Mouse (Mus musculus) ES-Bruce4 (cell line): ENCODE data around the gene Polg. TPM values are rescaled to one million over a fixed set of nuclear protein-coding genes. Genes with fewer than 3 reads are reported as not detected.

Experiments used
- H3K27ac ChIP-seq: 2 replicates; pipeline ENCODE4 v1.5.1; 2012; ENCODE audit warnings: low read length, inconsistent platforms; ENCODE audit not compliant: insufficient read depth
- H3K27me3 ChIP-seq: 2 replicates; pipeline ENCODE4 v1.6.1; 2012; ENCODE audit warnings: mild to moderate bottlenecking, low read length, inconsistent platforms; ENCODE audit not compliant: control insufficient read depth, poor library complexity, insufficient read depth, severe bottlenecking
- H3K36me3 ChIP-seq: 2 replicates; pipeline ENCODE4 v1.6.1; 2012; ENCODE audit warnings: inconsistent platforms, mild to moderate bottlenecking, low read length, moderate library complexity; ENCODE audit not compliant: control insufficient read depth, poor library complexity, insufficient read depth, severe bottlenecking
- H3K4me1 ChIP-seq: one replicate; pipeline ENCODE4 v1.8.1; 2011; ENCODE audit warnings: low read length; ENCODE audit not compliant: control insufficient read depth, insufficient read depth
- H3K4me3 ChIP-seq: 2 replicates; pipeline ENCODE4 v1.5.1; 2011; ENCODE audit warnings: low read depth, mild to moderate bottlenecking, low read length
- H3K9ac ChIP-seq: 2 replicates; pipeline ENCODE4 v1.6.1; 2012; ENCODE audit warnings: low read depth, mild to moderate bottlenecking, inconsistent platforms; ENCODE audit not compliant: poor library complexity, severe bottlenecking
- H3K9me3 ChIP-seq: replicated peaks from 2 replicates; pipeline ENCODE4 v1.6.1; 2012; ENCODE audit warnings: mild to moderate bottlenecking, low read length, inconsistent platforms; ENCODE audit not compliant: control insufficient read depth, poor library complexity, insufficient read depth, severe bottlenecking
- CTCF ChIP-seq: IDR thresholded peaks from one replicate; pipeline ENCODE4 v1.8.1; 2011; ENCODE audit warnings: low read depth, low read length
- EP300 ChIP-seq: IDR thresholded peaks from 2 replicates; pipeline ENCODE4 v1.6.1; 2011; ENCODE audit warnings: low read depth, low read length; ENCODE audit not compliant: insufficient read depth
- POLR2A ChIP-seq: IDR thresholded peaks from one replicate; pipeline ENCODE4 v1.8.1; 2011; ENCODE audit warnings: low read length; ENCODE audit not compliant: insufficient read depth
- polyA plus RNA-seq: library from polyadenylated mRNA; stranded (reverse); fragments of >200 nt; gene quantifications from 2 replicates; pipeline ENCODE4 v1.2.4, GENCODE M21; 2011; ENCODE audit warnings: low read depth; ENCODE audit not compliant: missing spikeins, insufficient read depth, insufficient read length

Polg gene
- polyA plus RNA-seq, 1 experiment: 78.3 TPM

- Histone ChIP-seq H3K9ac (no peak overlapping the region), H3K4me3 (no peak overlapping the region), H3K9me3 (no peaks in the 10 kb centered on the region), H3K27ac (no peak overlapping the region), H3K36me3 (peaks cover 47% of the 10 kb centered on the region), H3K27me3 (no peaks in the 10 kb centered on the region), H3K4me1 (peaks cover 1% of the 10 kb centered on the region)
- TF ChIP-seq POLR2A: no peak
- TF ChIP-seq EP300: peak; percentile 76
- no peak for TF ChIP-seq CTCF
Observed at GRCm38 (mm10) chr7:79440035-79440434, 26.1 kb downstream of the Polg start.

- Histone ChIP-seq H3K9ac (no peak overlapping the region), H3K27ac (peak overlapping the region; percentile 78), H3K4me1 (peaks cover 5% of the 10 kb centered on the region), H3K36me3 (peaks cover 28% of the 10 kb centered on the region), H3K9me3 (no peaks in the 10 kb centered on the region), H3K4me3 (no peak overlapping the region), H3K27me3 (no peaks in the 10 kb centered on the region)
- TF ChIP-seq CTCF (no peak), EP300 (peak; percentile 90; the same call in 1 of the 2 replicates)
Observed at GRCm38 (mm10) chr7:79428243-79428642, 37.9 kb downstream of the Polg start.

- peaks cover 31% of the 10 kb centered on the region; the same call in 1 of the 2 replicates for H3K36me3 ChIP-seq
- H3K9ac ChIP-seq: no peak overlapping the region
- H3K27me3 ChIP-seq: no peaks in the 10 kb centered on the region
- no peak for TF ChIP-seq EP300
- H3K9me3 ChIP-seq: no peaks in the 10 kb centered on the region
- no peak overlapping the region for H3K4me3 ChIP-seq
- no peak overlapping the region for H3K27ac ChIP-seq
- H3K4me1 ChIP-seq: peaks cover 5% of the 10 kb centered on the region
Observed at GRCm38 (mm10) chr7:79425804-79426203, 40.4 kb downstream of the Polg start.

- Histone ChIP-seq H3K27me3 (no peaks in the 10 kb centered on the region), H3K4me1 (peaks cover 3% of the 10 kb centered on the region), H3K9ac (no peak overlapping the region), H3K4me3 (no peak overlapping the region), H3K9me3 (no peaks in the 10 kb centered on the region), H3K36me3 (peaks cover 37% of the 10 kb centered on the region), H3K27ac (no peak overlapping the region)
- TF ChIP-seq EP300 (no peak), POLR2A (no peak), CTCF (no peak)
Observed at GRCm38 (mm10) chr7:79422876-79423275, 43.3 kb downstream of the Polg start.

- H3K27ac ChIP-seq: no peak overlapping the region
- no peak overlapping the region for H3K9ac ChIP-seq
- no peaks in the 10 kb centered on the region for H3K27me3 ChIP-seq
- TF ChIP-seq POLR2A (no peak), EP300 (no peak), CTCF (no peak)
- no peak overlapping the region for H3K4me3 ChIP-seq
- no peaks in the 10 kb centered on the region for H3K4me1 ChIP-seq
- H3K9me3 ChIP-seq: no peaks in the 10 kb centered on the region
- peaks cover 36% of the 10 kb centered on the region for H3K36me3 ChIP-seq
Observed at GRCm38 (mm10) chr7:79419950-79420349, 46.2 kb downstream of the Polg start.

- Histone ChIP-seq H3K4me1 (no peaks in the 10 kb centered on the region), H3K36me3 (peaks cover 43% of the 10 kb centered on the region), H3K9me3 (no peaks in the 10 kb centered on the region), H3K27me3 (no peaks in the 10 kb centered on the region), H3K4me3 (no peak overlapping the region), H3K27ac (no peak overlapping the region), H3K9ac (no peak overlapping the region)
- TF ChIP-seq CTCF (no peak), POLR2A (no peak), EP300 (no peak)
Observed at GRCm38 (mm10) chr7:79414449-79415375, 51.5 kb downstream of the Polg start.
